Mouse (Mus musculus) ES-E14 (cell line): ENCODE measurements at regions not wholly inside any gene's neighbourhood (a gene's known extent, or its start where the extent isn't known, plus 50 kb on each side); places are given as distances from the start of the nearest gene placed in this dataset.

ENCODE experiments used
- DNase-seq: peaks from one replicate; pipeline ENCODE4 v3.0.0-alpha.2; 2013; ENCODE audit warnings: low read depth, low spot score
- H3K27ac ChIP-seq: 2 replicates; pipeline ENCODE4 v1.5.1; 2012; ENCODE audit warnings: low read depth, mild to moderate bottlenecking, low read length, moderate library complexity, mixed read lengths; ENCODE audit not compliant: poor library complexity, insufficient read depth, severe bottlenecking
- H3K36me3 ChIP-seq: 2 replicates; pipeline ENCODE4 v1.6.1; 2012; ENCODE audit warnings: mild to moderate bottlenecking, low read length, moderate library complexity, mixed read lengths; ENCODE audit not compliant: control insufficient read depth, poor library complexity, insufficient read depth, severe bottlenecking
- H3K4me1 ChIP-seq, 2 experiments: fragments of 150-350 bp in 1 of 2; sonication (generic) in 1 of 2; 2 replicates each; pipeline ENCODE4 v1.6.1; 2012; ENCODE audit warnings: low read length in 2 of 2, mild to moderate bottlenecking in 1 of 2, mixed read lengths in 1 of 2; ENCODE audit not compliant: control insufficient read depth in 2 of 2, insufficient read depth in 2 of 2, poor library complexity in 1 of 2
- H3K4me3 ChIP-seq, 2 experiments: fragments of 150-350 bp in 1 of 2; sonication (generic) in 1 of 2; 2 replicates each; pipeline ENCODE4 v1.5.1; 2012; ENCODE audit warnings: low read length in 2 of 2, low read depth in 1 of 2, mild to moderate bottlenecking in 1 of 2, mixed read lengths in 1 of 2; ENCODE audit not compliant: insufficient read depth in 1 of 2, poor library complexity in 1 of 2, severe bottlenecking in 1 of 2
- H3K9ac ChIP-seq: 2 replicates; pipeline ENCODE4 v1.6.1; 2012; ENCODE audit warnings: low read depth, mild to moderate bottlenecking, low read length, mixed read lengths; ENCODE audit not compliant: poor library complexity, insufficient read depth, severe bottlenecking
- H3K9me3 ChIP-seq: fragments of 150-350 bp; sonication (generic); 2 replicates; pipeline ENCODE4 v1.6.1; 2012; ENCODE audit warnings: low read depth, mild to moderate bottlenecking, low read length; ENCODE audit not compliant: control insufficient read depth, insufficient read depth
- CHD2 ChIP-seq: IDR thresholded peaks from 2 replicates; pipeline ENCODE4 v1.6.1; 2014; ENCODE audit warnings: mild to moderate bottlenecking, low read depth, low read length, inconsistent platforms
- HCFC1 ChIP-seq: IDR thresholded peaks from 2 replicates; pipeline ENCODE4 v1.6.1; 2012; ENCODE audit warnings: low read length, inconsistent platforms, borderline replicate concordance; ENCODE audit not compliant: insufficient read depth
- MAFK ChIP-seq: IDR thresholded peaks from 2 replicates; pipeline ENCODE4 v1.6.1; 2014; ENCODE audit warnings: mild to moderate bottlenecking, low read depth, low read length, inconsistent platforms; ENCODE audit not compliant: insufficient read depth
- ZC3H11A ChIP-seq: IDR thresholded peaks from 2 replicates; pipeline ENCODE4 v1.6.1; 2012; ENCODE audit warnings: low read depth, mild to moderate bottlenecking, inconsistent platforms, low read length, borderline replicate concordance
- ZNF384 ChIP-seq: IDR thresholded peaks from 2 replicates; pipeline ENCODE4 v1.6.1; 2012; ENCODE audit warnings: low read depth, low read length, inconsistent platforms
- in situ Hi-C, 2 experiments: fragments of 600-800 bp; cut with MboI; formaldehyde crosslinking; loops; one replicate each; pipeline ENCODE4 v1.15.1; 2025; ENCODE audit warnings: low sequenced_read_pairs in 2 of 2, inconsistent platforms in 1 of 2; ENCODE audit not compliant: unreplicated experiment in 2 of 2

DNA sequence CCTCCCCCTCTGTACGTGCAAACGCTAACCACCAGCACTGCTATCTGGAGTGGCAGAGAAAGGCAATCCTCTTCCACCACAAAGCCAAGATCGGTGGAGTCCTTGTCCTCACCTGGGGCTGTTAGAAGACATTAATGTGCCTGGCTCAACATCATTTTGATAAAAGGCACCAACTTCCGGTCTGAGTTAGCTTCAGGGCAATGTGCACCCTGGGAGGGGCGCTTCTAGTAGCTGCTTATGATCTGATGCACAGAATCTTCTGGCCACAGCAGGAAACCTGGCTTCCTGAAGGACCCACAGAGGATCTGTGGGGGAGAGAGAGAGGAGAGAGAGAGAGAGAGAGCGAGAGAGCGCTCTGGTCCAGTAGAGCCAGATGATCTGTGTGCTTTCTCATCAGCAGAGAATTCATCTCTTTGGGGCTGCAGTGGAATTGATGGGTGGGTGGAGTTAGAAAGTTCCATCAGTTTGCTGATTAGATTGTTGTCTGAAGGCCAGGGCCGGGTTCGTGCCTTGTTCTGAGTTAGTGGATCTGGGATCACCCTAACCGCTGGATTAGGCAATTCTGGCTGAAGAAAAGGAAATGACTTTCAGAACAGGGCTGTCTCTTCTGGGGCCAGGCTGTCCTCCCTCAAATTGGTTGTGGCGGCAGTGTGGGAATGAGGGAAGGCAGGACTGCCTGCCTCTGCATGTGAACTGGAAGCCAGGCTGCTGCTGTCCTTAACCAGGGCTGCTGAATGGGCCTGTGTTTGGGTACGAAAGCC, 101.3 kb upstream of the Pmepa1 start:
- Histone ChIP-seq H3K4me3 (no peak overlapping the region), H3K4me1 (peaks cover 0 to 5% of the 10 kb centered on the region in 2 experiments; a peak in 1 of 4 replicates), H3K36me3 (no peaks in the 10 kb centered on the region), H3K9me3 (no peaks in the 10 kb centered on the region), H3K9ac (no peak overlapping the region), H3K27ac (no peak overlapping the region)
- in situ Hi-C loops: no loop called here
- no peak for DNase-seq
- TF ChIP-seq MAFK (no peak), CHD2 (no peak), ZNF384 (no peak), HCFC1 (no peak), ZC3H11A (no peak)

DNA sequence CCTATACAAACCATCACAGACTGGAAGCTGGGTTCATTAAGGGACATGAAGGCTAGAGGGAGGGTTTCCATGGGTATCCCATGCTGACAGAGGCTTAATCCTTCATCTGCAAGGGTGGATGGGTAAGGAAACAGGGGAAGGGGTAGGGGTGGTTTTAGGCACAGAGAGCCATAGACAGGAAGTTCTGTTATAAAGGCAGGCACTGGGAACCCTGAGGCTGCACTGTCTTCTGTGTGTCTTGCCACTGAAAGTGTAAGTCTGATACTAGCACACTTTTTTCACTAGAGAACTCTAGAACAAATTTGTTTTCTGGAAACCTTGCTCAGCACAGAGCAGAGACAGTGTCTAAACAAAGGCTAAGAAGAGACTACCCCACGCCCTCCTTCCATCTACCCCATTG, 103.4 kb upstream of the Pmepa1 start:
- H3K9me3 ChIP-seq: no peaks in the 10 kb centered on the region
- no peak overlapping the region for H3K4me3 ChIP-seq
- H3K9ac ChIP-seq: no peak overlapping the region
- TF ChIP-seq MAFK: no peak
- no peak for TF ChIP-seq HCFC1
- TF ChIP-seq ZNF384: no peak
- no peak for TF ChIP-seq CHD2
- no peak for TF ChIP-seq ZC3H11A
- H3K4me1 ChIP-seq: peaks cover 0 to 5% of the 10 kb centered on the region in 2 experiments; a peak in 1 of 4 replicates
- no peak for DNase-seq
- no peaks in the 10 kb centered on the region for H3K36me3 ChIP-seq
- H3K27ac ChIP-seq: no peak overlapping the region
- in situ Hi-C loops: no loop called here

DNA sequence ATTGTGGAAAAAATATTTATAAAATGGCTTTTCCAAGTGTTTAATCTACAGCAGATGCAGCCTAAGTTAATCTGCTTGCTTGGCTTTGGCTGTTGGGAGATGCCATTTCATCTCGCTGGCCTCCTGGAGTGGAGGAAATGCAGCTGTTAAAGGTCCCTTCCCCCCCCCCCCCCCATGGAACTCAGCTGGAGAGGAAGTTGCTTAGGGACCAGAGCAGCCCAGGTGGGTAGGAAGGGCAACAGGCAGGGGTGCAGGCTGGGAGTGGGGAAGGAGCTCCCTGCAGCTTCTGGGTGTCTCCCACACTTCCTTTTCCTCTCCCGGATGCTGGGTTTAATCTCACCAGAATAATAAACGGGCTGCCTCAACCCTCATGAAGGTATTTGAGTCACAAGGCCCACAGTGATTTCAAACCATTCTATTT, 104.0 kb upstream of the Pmepa1 start:
- TF ChIP-seq MAFK (no peak), ZC3H11A (no peak), CHD2 (no peak), HCFC1 (no peak), ZNF384 (no peak)
- Histone ChIP-seq H3K9me3 (no peaks in the 10 kb centered on the region), H3K4me1 (peaks cover 0 to 7% of the 10 kb centered on the region in 2 experiments; a peak in 2 of 4 replicates), H3K36me3 (no peaks in the 10 kb centered on the region), H3K4me3 (no peak overlapping the region), H3K9ac (no peak overlapping the region), H3K27ac (no peak overlapping the region)
- no peak for DNase-seq
- in situ Hi-C loops: no loop called here

GRCm38 (mm10) chr2:173382176-173382813, 106.0 kb upstream of the Pmepa1 start:
- H3K27ac ChIP-seq: no peak overlapping the region
- TF ChIP-seq MAFK (no peak), HCFC1 (no peak), ZC3H11A (no peak), ZNF384 (no peak), CHD2 (no peak)
- no peak for DNase-seq
- no peaks in the 10 kb centered on the region for H3K36me3 ChIP-seq
- no peaks in the 10 kb centered on the region for H3K9me3 ChIP-seq
- H3K4me3 ChIP-seq: no peak overlapping the region
- H3K9ac ChIP-seq: no peak overlapping the region
- in situ Hi-C loops: no loop called here
- H3K4me1 ChIP-seq: peaks cover 0 to 9% of the 10 kb centered on the region in 2 experiments; a peak in 2 of 4 replicates
